Mouse (Mus musculus) olfactory bulb, adult 2 months (tissue): ENCODE results near the gene Atxn7l3. TPM values are rescaled to one million over a fixed set of nuclear protein-coding genes. Genes with fewer than 3 reads are reported as not detected.

ENCODE experiments used
- H3K27ac ChIP-seq: fragments of 200-500 bp; 2 replicates; pipeline ENCODE4 v1.5.1; 2012; ENCODE audit warnings: low read depth, low read length; ENCODE audit not compliant: insufficient read depth
- H3K4me1 ChIP-seq: fragments of 200-500 bp; 2 replicates; pipeline ENCODE4 v1.6.1; 2012; ENCODE audit warnings: low read length; ENCODE audit not compliant: control insufficient read depth, insufficient read depth
- H3K4me3 ChIP-seq: fragments of 200-500 bp; 2 replicates; pipeline ENCODE4 v1.5.1; 2012; ENCODE audit warnings: mild to moderate bottlenecking, low read depth, low read length, moderate library complexity; ENCODE audit not compliant: insufficient read depth
- CTCF ChIP-seq: fragments of 200-500 bp; IDR thresholded peaks from 2 replicates; pipeline ENCODE4 v1.5.1; 2012; ENCODE audit warnings: low read depth, mild to moderate bottlenecking, low read length, moderate library complexity; ENCODE audit not compliant: insufficient read depth
- POLR2A ChIP-seq: fragments of 200-500 bp; IDR thresholded peaks from 2 replicates; pipeline ENCODE4 v1.6.1; 2012; ENCODE audit warnings: mild to moderate bottlenecking, low read depth, low read length, moderate library complexity; ENCODE audit not compliant: insufficient read depth
- WGBS: fragments of 180-500 bp; shearing (Covaris S2); methylation state at CpG from one replicate; pipeline ENCODE4 v1.1.7; 2018; 5-methylcytosine and 5-hydroxymethylcytosine counted together
- polyA plus RNA-seq: library from polyadenylated mRNA; stranded (reverse); fragments of >200 nt; gene quantifications from 2 replicates; pipeline ENCODE4 v1.2.4, GENCODE M21; 2012; ENCODE audit warnings: low replicate concordance; ENCODE audit not compliant: missing spikeins, insufficient read depth, insufficient read length

Gene Atxn7l3
- polyA plus RNA-seq, 1 experiment, result not detected

DNA sequence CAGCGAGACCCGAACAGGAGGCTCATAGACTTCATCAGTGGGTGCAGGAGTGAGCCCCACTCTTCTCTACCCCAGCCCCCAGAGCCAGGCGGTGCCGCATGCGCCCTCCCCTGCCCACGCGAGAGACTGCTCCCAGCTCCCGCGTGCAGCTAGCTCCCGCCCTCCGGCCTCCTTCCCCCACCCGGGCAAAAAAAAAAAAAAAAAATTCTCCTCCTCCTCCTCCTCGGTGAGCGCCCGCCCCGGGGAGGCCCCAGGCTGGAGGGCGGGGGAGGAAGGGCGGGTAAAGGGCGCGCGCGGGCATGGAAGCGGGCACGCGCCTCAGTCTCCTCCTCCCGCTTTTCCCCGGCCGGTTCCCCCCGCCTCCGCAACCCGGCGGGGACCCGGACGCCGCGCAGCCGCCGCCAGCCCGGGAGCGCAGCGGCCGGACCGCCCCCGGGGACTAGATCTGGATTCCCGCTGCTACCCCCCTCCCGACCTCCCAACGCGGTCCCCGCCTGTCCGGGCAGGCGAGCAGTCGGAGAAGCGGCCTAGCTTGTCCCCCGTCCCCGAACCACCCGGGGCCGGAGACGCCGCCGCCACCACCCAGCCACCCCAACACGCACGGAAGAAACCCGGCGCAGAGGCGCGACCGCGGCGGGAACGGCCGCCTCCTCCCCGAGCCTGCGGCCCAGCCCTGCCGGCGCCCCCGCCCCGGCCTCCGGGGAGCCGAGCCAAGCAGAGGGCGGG is 20.3 kb upstream of the Atxn7l3 start:
- Histone ChIP-seq H3K27ac (peak overlapping the region; percentile 95), H3K4me1 (peaks cover 15% of the 10 kb centered on the region), H3K4me3 (peak overlapping the region; percentile 99)
- WGBS, result 1% methylated on average over 69 of the region's 80 CpGs
- TF ChIP-seq POLR2A, result peak; percentile 40
- TF ChIP-seq CTCF, result no peak

DNA sequence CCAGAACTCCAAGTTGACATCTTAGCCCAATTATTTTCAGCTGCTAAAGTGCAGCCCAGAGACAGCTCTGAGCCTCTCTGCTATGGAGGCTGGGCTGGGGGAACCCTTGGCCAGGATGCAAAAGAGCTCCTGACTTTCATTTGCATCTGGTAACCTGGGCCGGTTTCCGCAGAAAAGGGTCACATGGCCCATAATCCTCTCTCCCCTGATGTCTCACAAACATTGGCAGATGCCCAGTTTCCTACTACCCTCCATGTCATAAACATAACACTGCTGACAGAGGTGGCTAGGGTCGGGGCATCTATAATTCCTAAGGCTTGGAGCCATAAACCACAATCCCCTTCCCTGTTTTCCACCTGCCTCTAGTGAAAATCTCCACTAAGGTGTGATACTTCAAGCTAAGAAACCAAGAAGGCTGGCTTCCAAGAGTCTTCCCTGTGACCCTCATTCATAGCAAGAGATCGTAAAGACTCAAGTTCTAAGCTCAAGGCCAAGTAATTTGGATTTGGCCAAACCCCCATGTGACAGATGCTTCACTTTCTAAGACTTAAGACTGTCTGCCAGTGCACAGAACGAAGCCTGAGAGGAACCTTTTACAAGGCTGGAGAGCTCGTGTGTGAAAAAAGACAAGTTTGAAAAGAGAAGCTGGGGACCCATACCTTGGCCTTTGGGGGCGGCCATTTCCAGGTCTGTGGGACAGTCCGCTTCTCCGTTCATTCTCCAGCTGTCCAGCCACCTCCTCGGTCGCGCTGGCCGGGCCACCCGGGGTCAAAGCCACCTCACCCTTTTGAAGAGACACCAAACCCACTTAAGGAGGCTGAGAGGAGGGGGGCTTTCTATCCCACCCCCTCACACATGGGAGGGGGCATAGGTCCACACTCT is 19.5 kb upstream of the Atxn7l3 start:
- 9% methylated on average over 14 of the region's 14 CpGs for WGBS
- TF ChIP-seq CTCF (no peak), POLR2A (no peak)

DNA sequence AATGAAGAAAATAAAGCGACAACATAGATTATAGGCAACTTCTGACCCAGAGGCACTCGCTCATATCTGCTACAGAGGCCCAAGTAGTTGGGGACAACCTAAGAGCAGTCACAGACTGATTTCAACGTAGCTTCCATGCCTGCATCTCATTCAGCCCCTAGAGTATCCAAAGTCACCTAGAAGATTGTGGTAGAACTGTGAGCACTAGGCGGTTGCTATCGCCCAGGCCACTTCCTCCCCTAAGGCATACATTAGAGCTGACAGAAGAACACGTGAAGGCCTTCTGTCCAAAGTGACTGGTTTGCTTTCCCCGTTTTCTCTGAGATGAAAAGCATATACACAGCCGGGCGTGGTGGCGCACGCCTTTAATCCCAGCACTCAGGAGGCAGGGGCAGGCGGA is 17.9 kb upstream of the Atxn7l3 start:
- no peak overlapping the region for H3K4me3 ChIP-seq
- no peak overlapping the region for H3K27ac ChIP-seq
- WGBS, result 91% methylated on average over 12 of the region's 12 CpGs
- peaks cover 19% of the 10 kb centered on the region for H3K4me1 ChIP-seq
- no peak for TF ChIP-seq CTCF
- no peak for TF ChIP-seq POLR2A

More for the DNA sequence above, 19.5 kb upstream of the Atxn7l3 start:
- H3K4me3 ChIP-seq, result peak overlapping the region; percentile 99
- H3K27ac ChIP-seq, result peak overlapping the region; percentile 53
- peaks cover 15% of the 10 kb centered on the region for H3K4me1 ChIP-seq

GRCm38 (mm10) chr11:102312586-102312985 is 16.2 kb upstream of the Atxn7l3 start:
- WGBS, result 87% methylated on average over 6 of the region's 6 CpGs
- TF ChIP-seq POLR2A (no peak), CTCF (no peak)
- Histone ChIP-seq H3K4me3 (no peak overlapping the region), H3K27ac (no peak overlapping the region), H3K4me1 (peaks cover 26% of the 10 kb centered on the region)

- TF ChIP-seq CTCF, result no peak
- no peak for TF ChIP-seq POLR2A
- H3K4me1 ChIP-seq, result peaks cover 26% of the 10 kb centered on the region
- H3K4me3 ChIP-seq, result no peak overlapping the region
- WGBS, result 89% methylated on average over 4 of the region's 4 CpGs
- H3K27ac ChIP-seq, result no peak overlapping the region
Measured at GRCm38 (mm10) chr11:102311966-102312365, 15.5 kb upstream of the Atxn7l3 start.

- 53% methylated on average over 35 of the region's 38 CpGs for WGBS
- Histone ChIP-seq H3K27ac (no peak overlapping the region), H3K4me1 (peaks cover 21% of the 10 kb centered on the region), H3K4me3 (no peak overlapping the region)
- no peak for TF ChIP-seq POLR2A
- TF ChIP-seq CTCF, result no peak
Measured at GRCm38 (mm10) chr11:102310768-102311695, 14.6 kb upstream of the Atxn7l3 start.

GRCm38 (mm10) chr11:102309821-102310617 is 13.6 kb upstream of the Atxn7l3 start:
- H3K27ac ChIP-seq, result no peak overlapping the region; the same call in 1 of the 2 replicates
- no peak for TF ChIP-seq POLR2A
- TF ChIP-seq CTCF, result no peak
- H3K4me3 ChIP-seq, result no peak overlapping the region
- H3K4me1 ChIP-seq, result peaks cover 19% of the 10 kb centered on the region
- 85% methylated on average over 22 of the region's 22 CpGs for WGBS

GRCm38 (mm10) chr11:102308979-102309378 is 12.5 kb upstream of the Atxn7l3 start:
- 0 out of 2 replicates have a peak, but pooled peaks have one; percentile 12 for TF ChIP-seq POLR2A
- TF ChIP-seq CTCF, result peak; percentile 88
- H3K4me1 ChIP-seq, result peaks cover 19% of the 10 kb centered on the region
- H3K27ac ChIP-seq, result no peak overlapping the region; the same call in 1 of the 2 replicates
- WGBS, result under 1% methylated on average over 27 of the region's 27 CpGs
- peak overlapping the region; percentile 15 for H3K4me3 ChIP-seq
